Mouse (Mus musculus) testis, adult 2 months (tissue): ENCODE measurements at regions not wholly inside any gene's neighbourhood (a gene's known extent, or its start where the extent isn't known, plus 50 kb on each side); places are given as distances from the start of the nearest gene placed in this dataset.

Source experiments
- CTCF ChIP-seq: fragments of 200-500 bp; IDR thresholded peaks from 2 replicates; pipeline ENCODE4 v1.5.1; 2012; ENCODE audit warnings: low read depth, mild to moderate bottlenecking, inconsistent platforms, low read length, moderate library complexity; ENCODE audit not compliant: control insufficient read depth, insufficient read depth, insufficient replicate concordance
- POLR2A ChIP-seq: fragments of 200-500 bp; IDR thresholded peaks from 2 replicates; pipeline ENCODE4 v1.6.1; 2012; ENCODE audit warnings: low read depth, mild to moderate bottlenecking, inconsistent platforms, low read length, moderate library complexity; ENCODE audit not compliant: control insufficient read depth

- TF ChIP-seq CTCF: no peak
- TF ChIP-seq POLR2A: no peak
Measured at GRCm38 (mm10) chr13:58679663-58680062, 69.0 kb upstream of the Slc28a3 start.
